Mouse (Mus musculus) CH12.LX (cell line): ENCODE measurements around the gene Smyd5. TPM values are rescaled to one million over a fixed set of nuclear protein-coding genes. Genes with fewer than 3 reads are reported as not detected.

Experiments used
- DNase-seq: peaks from one replicate; pipeline ENCODE4 v3.0.0-alpha.2; 2013; ENCODE audit errors: extremely low read depth
- H3K27ac ChIP-seq: 2 replicates; pipeline ENCODE4 v1.5.1; 2012; ENCODE audit warnings: low read depth, mild to moderate bottlenecking, control low read depth, moderate library complexity; ENCODE audit not compliant: insufficient read depth
- H3K27me3 ChIP-seq: replicated peaks from 2 replicates; pipeline ENCODE3; 2012; ENCODE audit warnings: inconsistent platforms
- H3K36me3 ChIP-seq, 2 experiments: replicated peaks in 1 of 2; 2 replicates each; pipeline versions ENCODE3 to v1.6.1; 2012; ENCODE audit warnings: inconsistent platforms in 1 of 2, low read length in 1 of 2, mild to moderate bottlenecking in 1 of 2, mixed read lengths in 1 of 2, moderate library complexity in 1 of 2; ENCODE audit not compliant: control insufficient read depth in 1 of 2, insufficient read depth in 1 of 2
- H3K4me1 ChIP-seq, 2 experiments: 2 replicates each; pipeline ENCODE4 v1.6.1; 2012; ENCODE audit warnings: inconsistent platforms in 1 of 2, moderate library complexity in 1 of 2; ENCODE audit not compliant: insufficient read depth in 2 of 2, control insufficient read depth in 1 of 2
- H3K4me2 ChIP-seq: 2 replicates; pipeline ENCODE4 v1.6.1; 2012; ENCODE audit warnings: low read depth, mild to moderate bottlenecking, control low read depth; ENCODE audit not compliant: poor library complexity, insufficient read depth, severe bottlenecking
- H3K4me3 ChIP-seq, 3 experiments: fragments of 150-350 bp in 1 of 3; sonication (generic) in 1 of 3; replicated peaks in 1 of 3; 2 replicates each; pipeline versions ENCODE3 to v1.5.1; 2011 to 2012; ENCODE audit warnings: low read depth in 2 of 3, low read length in 2 of 3, mild to moderate bottlenecking in 2 of 3, moderate library complexity in 2 of 3, control low read depth in 1 of 3, improper control_type of control experiment in 1 of 3, inconsistent platforms in 1 of 3, mixed read lengths in 1 of 3; ENCODE audit not compliant: poor library complexity in 1 of 3
- H3K79me2 ChIP-seq: replicated peaks from 2 replicates; pipeline ENCODE4 v1.6.1; 2012; ENCODE audit warnings: mild to moderate bottlenecking, moderate library complexity; ENCODE audit not compliant: control insufficient read depth, poor library complexity, insufficient read depth, severe bottlenecking; ENCODE audit errors: extremely low read depth
- H3K9ac ChIP-seq: 2 replicates; pipeline ENCODE4 v1.6.1; 2012; ENCODE audit warnings: low read depth, mild to moderate bottlenecking, control low read depth, moderate library complexity; ENCODE audit not compliant: insufficient read depth
- H3K9me3 ChIP-seq: replicated peaks from 2 replicates; pipeline ENCODE3; 2012; ENCODE audit warnings: low read length, inconsistent platforms, mixed read lengths
- BHLHE40 ChIP-seq: IDR thresholded peaks from 2 replicates; pipeline ENCODE4 v1.6.1; 2011; ENCODE audit warnings: mild to moderate bottlenecking, low read depth, low read length, improper control_type of control experiment
- CHD1 ChIP-seq: IDR thresholded peaks from 2 replicates; pipeline ENCODE4 v1.6.1; 2012; ENCODE audit warnings: low read depth, low read length, improper control_type of control experiment, inconsistent platforms
- CTCF ChIP-seq, 2 experiments: IDR thresholded peaks in 1 of 2; conservative IDR thresholded peaks in 1 of 2; 2 replicates each; pipeline ENCODE4 v1.5.1; 2011 to 2012; ENCODE audit warnings: low read depth in 2 of 2, low read length in 2 of 2, improper control_type of control experiment in 1 of 2, inconsistent platforms in 1 of 2, mild to moderate bottlenecking in 1 of 2, moderate library complexity in 1 of 2
- E2F4 ChIP-seq: IDR thresholded peaks from 2 replicates; pipeline ENCODE4 v1.6.1; 2011; ENCODE audit warnings: low read depth, low read length, improper control_type of control experiment; ENCODE audit not compliant: insufficient replicate concordance
- EP300 ChIP-seq: IDR thresholded peaks from 2 replicates; pipeline ENCODE4 v1.6.1; 2011; ENCODE audit warnings: low read length, improper control_type of control experiment
- ETS1 ChIP-seq: conservative IDR thresholded peaks from 2 replicates; pipeline ENCODE4 v1.6.1; 2012; ENCODE audit warnings: low read depth, mild to moderate bottlenecking, inconsistent platforms, low read length, improper control_type of control experiment, moderate library complexity
- KAT2A ChIP-seq: IDR thresholded peaks from 2 replicates; pipeline ENCODE4 v1.6.1; 2012; ENCODE audit warnings: low read length, improper control_type of control experiment, inconsistent platforms; ENCODE audit not compliant: insufficient replicate concordance
- MAX ChIP-seq: IDR thresholded peaks from 2 replicates; pipeline ENCODE4 v1.6.1; 2011; ENCODE audit warnings: low read length, improper control_type of control experiment
- MEF2A ChIP-seq: IDR thresholded peaks from 2 replicates; pipeline ENCODE4 v1.6.1; 2014; ENCODE audit warnings: low read depth, mild to moderate bottlenecking, inconsistent platforms, low read length, improper control_type of control experiment, borderline replicate concordance
- PAX5 ChIP-seq: IDR thresholded peaks from 2 replicates; pipeline ENCODE4 v1.6.1; 2012; ENCODE audit warnings: low read length, inconsistent platforms, mixed read lengths
- POLR2A ChIP-seq: IDR thresholded peaks from 2 replicates; pipeline ENCODE4 v1.6.1; 2011; ENCODE audit warnings: low read depth, mild to moderate bottlenecking, improper control_type of control experiment, low read length
- RCOR1 ChIP-seq: conservative IDR thresholded peaks from 2 replicates; pipeline ENCODE4 v1.6.1; 2012; ENCODE audit warnings: low read depth, mild to moderate bottlenecking, inconsistent platforms, low read length, improper control_type of control experiment
- SIN3A ChIP-seq: IDR thresholded peaks from 2 replicates; pipeline ENCODE4 v1.6.1; 2012; ENCODE audit warnings: low read length, improper control_type of control experiment, inconsistent platforms
- TCF12 ChIP-seq: IDR thresholded peaks from 2 replicates; pipeline ENCODE4 v1.6.1; 2014; ENCODE audit warnings: low read depth, mild to moderate bottlenecking, inconsistent platforms, low read length, improper control_type of control experiment
- USF1 ChIP-seq: IDR thresholded peaks from 2 replicates; pipeline ENCODE4 v1.6.1; 2014; ENCODE audit warnings: low read depth, mild to moderate bottlenecking, inconsistent platforms, low read length, improper control_type of control experiment
- USF2 ChIP-seq: conservative IDR thresholded peaks from 2 replicates; pipeline ENCODE4 v1.6.1; 2011; ENCODE audit warnings: low read depth, low read length, improper control_type of control experiment
- ZC3H11A ChIP-seq: IDR thresholded peaks from 2 replicates; pipeline ENCODE4 v1.6.1; 2012; ENCODE audit warnings: low read depth, mild to moderate bottlenecking, inconsistent platforms, low read length, improper control_type of control experiment
- ZKSCAN1 ChIP-seq: IDR thresholded peaks from 2 replicates; pipeline ENCODE4 v1.6.1; 2012; ENCODE audit warnings: low read depth, inconsistent platforms, low read length, improper control_type of control experiment, borderline replicate concordance
- ZMIZ1 ChIP-seq: IDR thresholded peaks from 2 replicates; pipeline ENCODE4 v1.6.1; 2012; ENCODE audit warnings: low read depth, mild to moderate bottlenecking, inconsistent platforms, low read length, improper control_type of control experiment
- dilution Hi-C: fragments of 300-500 bp; cut with MboI; formaldehyde crosslinking; loops from 2 replicates; pipeline ENCODE4 v1.14.3; 2020; ENCODE audit warnings: low sequenced_read_pairs; ENCODE audit not compliant: extremely low pct_unique_long_range_greater_than_20kb, extremely low pct_ligation_motif_present
- in situ Hi-C: fragments of 300-500 bp; cut with MboI; formaldehyde crosslinking; loops from 3 replicates; pipeline ENCODE4 v1.14.3; 2019; ENCODE audit warnings: low sequenced_read_pairs, low pct_ligation_motif_present, low pct_unique_long_range_greater_than_20kb, mixed read lengths
- polyA plus RNA-seq: library from polyadenylated mRNA; unstranded; fragments of >175 nt; gene quantifications from 2 replicates; pipeline ENCODE4 v1.2.1, GENCODE M21; 2012; ENCODE audit warnings: low read depth; ENCODE audit not compliant: insufficient read length
- total RNA-seq, 2 experiments: library from RNA; depleted of rRNA; stranded (reverse); fragments of 300-350 nt in 1 of 2; fragments of >200 nt in 1 of 2; gene quantifications; 2 replicates each; pipeline ENCODE4 v1.2.3; 2012 to 2014

The Smyd5 gene
- total and polyA plus RNA-seq, 3 experiments: 68.1 to 109 (median 75.5) TPM

GRCm38 (mm10) chr6:85491606-85492005 lies 59.8 kb downstream of the Smyd5 start:
- dilution Hi-C loops (no loop called here), in situ Hi-C loops (no loop called here)
- no peak overlapping the region for H3K9ac ChIP-seq
- no peak overlapping the region for H3K4me2 ChIP-seq
- H3K27me3 ChIP-seq: peaks cover 48% of the 10 kb centered on the region
- DNase-seq: no peak
- no peaks in the 10 kb centered on the region for H3K9me3 ChIP-seq
- no peaks in the 10 kb centered on the region for H3K79me2 ChIP-seq
- no peaks in the 10 kb centered on the region for H3K36me3 ChIP-seq
- H3K4me1 ChIP-seq: peaks cover 0 to 2% of the 10 kb centered on the region in 2 experiments; a peak in 1 of 4 replicates
- no peak overlapping the region for H3K4me3 ChIP-seq
- no peak overlapping the region for H3K27ac ChIP-seq
- no peak for TF ChIP-seq BHLHE40
- no peak for TF ChIP-seq KAT2A
- TF ChIP-seq TCF12: no peak
- TF ChIP-seq MEF2A: no peak
- TF ChIP-seq MAX: no peak
- no peak for TF ChIP-seq ZKSCAN1
- no peak for TF ChIP-seq ETS1
- TF ChIP-seq USF2: no peak
- no peak for TF ChIP-seq ZC3H11A
- TF ChIP-seq CTCF (conservative IDR thresholded peaks at IDR 0.05 in 1 of 2, IDR thresholded peaks at IDR 0.05 in 1 of 2; ENCODE audit: low read depth in 2 of 2, low read length in 2 of 2): no peak
- TF ChIP-seq POLR2A: no peak
- TF ChIP-seq SIN3A: no peak
- TF ChIP-seq CHD1: no peak
- no peak for TF ChIP-seq PAX5
- TF ChIP-seq RCOR1: no peak
- TF ChIP-seq ZMIZ1: no peak
- no peak for TF ChIP-seq E2F4
- TF ChIP-seq EP300: no peak
- no peak for TF ChIP-seq USF1

Other genes with a start within 250 kb of the Smyd5 start
- not detected in 2 replicates for gene Emx1, start 244.6 kb upstream of the Smyd5 start, total RNA-seq (2012; rRNA removed)
- gene Emx1, start 244.6 kb upstream of the Smyd5 start, total RNA-seq (2014; rRNA removed): not detected in 2 replicates
- gene Emx1, start 244.6 kb upstream of the Smyd5 start, polyA plus RNA-seq: not detected in 2 replicates
- 0.55 and 0.63 TPM in 2 replicates for gene Sfxn5, start 98.6 kb upstream of the Smyd5 start, total RNA-seq (2012; rRNA removed)
- 0.66 and 0.88 TPM in 2 replicates for gene Sfxn5, start 98.6 kb upstream of the Smyd5 start, total RNA-seq (2014; rRNA removed)
- gene Sfxn5, start 98.6 kb upstream of the Smyd5 start, polyA plus RNA-seq: 0.93 and 1.4 TPM in 2 replicates
- gene Rab11fip5, start 57.4 kb upstream of the Smyd5 start, total RNA-seq (2012; rRNA removed): 0.13 and 0.30 TPM in 2 replicates
- 0.11 and 0.13 TPM in 2 replicates for gene Rab11fip5, start 57.4 kb upstream of the Smyd5 start, total RNA-seq (2014; rRNA removed)
- gene Rab11fip5, start 57.4 kb upstream of the Smyd5 start, polyA plus RNA-seq: 0.17 TPM in 1 of 2 replicates, not detected in the other
- not detected in 2 replicates for gene Noto, start 8.1 kb upstream of the Smyd5 start, total RNA-seq (2012; rRNA removed)
- not detected in 2 replicates for gene Noto, start 8.1 kb upstream of the Smyd5 start, total RNA-seq (2014; rRNA removed)
- gene Noto, start 8.1 kb upstream of the Smyd5 start, polyA plus RNA-seq: not detected in 2 replicates
- gene Cct7, start 19.5 kb downstream of the Smyd5 start, total RNA-seq (2012; rRNA removed): 484 and 566 TPM in 2 replicates
- 483 and 577 TPM in 2 replicates for gene Cct7, start 19.5 kb downstream of the Smyd5 start, total RNA-seq (2014; rRNA removed)
- gene Cct7, start 19.5 kb downstream of the Smyd5 start, polyA plus RNA-seq: 505 and 599 TPM in 2 replicates
- gene Pradc1, start 20.0 kb downstream of the Smyd5 start, total RNA-seq (2012; rRNA removed): 11.0 and 18.0 TPM in 2 replicates
- gene Pradc1, start 20.0 kb downstream of the Smyd5 start, total RNA-seq (2014; rRNA removed): 18.8 and 19.9 TPM in 2 replicates
- 16.3 and 18.2 TPM in 2 replicates for gene Pradc1, start 20.0 kb downstream of the Smyd5 start, polyA plus RNA-seq
- 0.04 TPM in 2 replicates for gene Fbxo41, start 71.0 kb downstream of the Smyd5 start, total RNA-seq (2012; rRNA removed)
- not detected in 2 replicates for gene Fbxo41, start 71.0 kb downstream of the Smyd5 start, total RNA-seq (2014; rRNA removed)
- gene Fbxo41, start 71.0 kb downstream of the Smyd5 start, polyA plus RNA-seq: not detected in 2 replicates
- gene Egr4, start 81.6 kb downstream of the Smyd5 start, total RNA-seq (2012; rRNA removed): not detected in 2 replicates
- not detected in 2 replicates for gene Egr4, start 81.6 kb downstream of the Smyd5 start, total RNA-seq (2014; rRNA removed)
- not detected in 2 replicates for gene Egr4, start 81.6 kb downstream of the Smyd5 start, polyA plus RNA-seq
- gene Alms1, start 155.5 kb downstream of the Smyd5 start, total RNA-seq (2012; rRNA removed): 3.6 and 3.9 TPM in 2 replicates
- gene Alms1, start 155.5 kb downstream of the Smyd5 start, total RNA-seq (2014; rRNA removed): 2.3 and 2.4 TPM in 2 replicates
- 2.5 and 2.8 TPM in 2 replicates for gene Alms1, start 155.5 kb downstream of the Smyd5 start, polyA plus RNA-seq